Mouse (Mus musculus): ENCODE results near the gene Fam25c. TPM values are rescaled to one million over a fixed set of nuclear protein-coding genes. Genes with fewer than 3 reads are reported as not detected.

Fam25c gene
- polyA plus RNA-seq, 1 experiment = not detected

DNA sequence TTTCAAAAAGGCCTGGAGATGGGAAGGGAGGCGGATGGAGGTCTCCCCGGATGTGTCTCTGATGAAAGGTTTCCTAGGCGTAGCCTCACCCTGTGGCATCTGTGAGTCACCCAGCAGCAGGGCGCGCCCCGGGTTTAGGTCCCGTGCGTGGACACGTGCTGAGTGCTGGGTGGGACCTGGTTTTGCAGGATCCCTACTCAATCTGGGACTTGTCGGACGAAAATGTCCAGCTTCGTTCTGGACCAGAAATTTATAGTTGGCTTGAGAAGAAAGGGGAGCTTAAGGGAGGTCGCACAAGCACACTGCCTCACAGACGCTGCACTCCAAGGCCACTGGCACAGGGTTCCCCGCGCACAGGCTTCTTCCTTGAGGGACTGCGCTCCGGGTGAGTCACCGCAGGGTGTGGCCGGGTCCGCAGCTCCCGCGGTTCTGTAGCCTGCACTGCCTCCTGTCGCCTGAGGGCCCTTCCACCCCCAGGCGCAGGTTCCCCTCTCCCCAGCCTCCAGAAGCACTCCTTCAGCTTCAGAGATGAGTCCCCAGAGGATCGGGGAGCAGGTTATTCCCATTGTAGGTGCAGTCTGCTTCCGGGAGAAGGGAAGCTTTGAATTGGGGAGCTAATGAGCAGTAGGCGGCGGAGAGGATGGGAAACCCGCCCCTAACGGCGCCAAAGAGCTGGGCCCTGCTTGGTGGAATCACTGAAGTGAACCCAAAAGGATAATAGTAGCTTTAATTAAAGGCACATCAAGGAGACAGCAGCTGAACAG, 8.4 kb upstream of the Fam25c start:
- TF ChIP-seq CTCF (IDR thresholded peaks at IDR 0.05; ENCODE audit: borderline replicate concordance, extremely low read depth, insufficient read depth, insufficient read length) (peak; percentile 12; the same call in 1 of the 2 replicates), POLR2A (IDR thresholded peaks at IDR 0.05; ENCODE audit: borderline replicate concordance, extremely low read depth, insufficient read depth, insufficient read length, poor library complexity, severe bottlenecking) (no peak)
- peak; percentile 79 for DNase-seq (ENCODE audit: low read depth)

DNA sequence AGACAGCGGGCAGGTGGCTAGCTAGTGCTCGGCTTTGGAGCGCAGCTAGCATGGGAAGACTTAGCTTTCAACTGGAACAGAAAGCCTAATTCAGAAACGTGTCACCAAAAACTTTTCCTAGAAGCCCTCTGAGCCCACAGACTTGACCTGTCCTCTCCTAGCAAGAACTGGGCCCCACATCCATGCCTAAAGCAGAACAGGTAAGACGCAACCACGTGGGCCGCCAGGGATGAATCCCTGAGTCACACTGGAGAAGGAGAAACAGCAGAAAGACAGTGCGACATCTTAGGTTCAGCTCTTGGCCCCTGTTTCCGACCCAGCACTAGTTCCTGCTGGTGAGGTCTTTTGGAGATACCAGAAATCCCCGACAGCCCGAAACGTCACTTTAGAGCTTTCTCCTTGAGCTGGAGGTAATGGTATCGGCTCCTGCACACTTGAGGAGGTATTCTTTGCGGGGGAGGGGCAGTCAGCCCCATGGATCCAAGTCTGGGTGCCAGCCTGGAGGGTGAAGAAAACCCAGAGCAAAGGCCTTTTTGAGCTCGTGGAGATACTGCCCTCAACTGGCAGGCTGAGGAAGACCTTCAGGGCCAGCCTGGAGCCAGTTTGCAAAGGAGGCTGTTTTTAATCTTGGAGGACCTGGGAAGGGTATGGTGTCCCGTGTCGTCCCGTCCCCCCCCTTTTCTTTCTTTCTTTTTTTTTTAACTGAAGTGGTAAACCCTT, 7.7 kb upstream of the Fam25c start:
- no peak for TF ChIP-seq POLR2A (IDR thresholded peaks at IDR 0.05; ENCODE audit: borderline replicate concordance, extremely low read depth, insufficient read depth, insufficient read length, poor library complexity, severe bottlenecking)
- TF ChIP-seq CTCF (IDR thresholded peaks at IDR 0.05; ENCODE audit: borderline replicate concordance, extremely low read depth, insufficient read depth, insufficient read length) = peak; percentile 79

DNA sequence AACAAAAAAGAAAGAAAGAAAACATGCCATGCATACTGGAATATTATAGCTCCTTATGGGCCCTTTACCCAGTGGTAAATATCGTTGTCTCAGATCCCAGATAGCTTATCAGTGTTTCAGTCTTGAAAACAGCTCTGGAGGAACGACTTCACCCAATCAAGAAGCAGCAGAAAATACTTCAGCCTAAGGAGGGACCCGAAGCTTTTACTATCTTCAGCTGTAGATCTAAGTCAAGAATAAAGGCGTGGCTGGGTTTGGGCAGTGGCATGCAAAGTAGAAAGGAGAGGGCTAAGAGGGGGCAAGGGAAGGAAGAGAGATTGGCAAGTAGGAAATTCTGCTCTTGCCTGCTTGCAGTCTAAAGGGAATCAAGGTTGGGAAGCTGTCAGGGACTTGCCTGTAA, 6.9 kb upstream of the Fam25c start:
- no peak for DNase-seq (ENCODE audit: low read depth)
- TF ChIP-seq CTCF (IDR thresholded peaks at IDR 0.05; ENCODE audit: borderline replicate concordance, extremely low read depth, insufficient read depth, insufficient read length) (no peak), POLR2A (IDR thresholded peaks at IDR 0.05; ENCODE audit: borderline replicate concordance, extremely low read depth, insufficient read depth, insufficient read length, poor library complexity, severe bottlenecking) (no peak)

More for the DNA sequence above, 7.7 kb upstream of the Fam25c start:
- peak; percentile 81 for DNase-seq (ENCODE audit: low read depth)

DNA sequence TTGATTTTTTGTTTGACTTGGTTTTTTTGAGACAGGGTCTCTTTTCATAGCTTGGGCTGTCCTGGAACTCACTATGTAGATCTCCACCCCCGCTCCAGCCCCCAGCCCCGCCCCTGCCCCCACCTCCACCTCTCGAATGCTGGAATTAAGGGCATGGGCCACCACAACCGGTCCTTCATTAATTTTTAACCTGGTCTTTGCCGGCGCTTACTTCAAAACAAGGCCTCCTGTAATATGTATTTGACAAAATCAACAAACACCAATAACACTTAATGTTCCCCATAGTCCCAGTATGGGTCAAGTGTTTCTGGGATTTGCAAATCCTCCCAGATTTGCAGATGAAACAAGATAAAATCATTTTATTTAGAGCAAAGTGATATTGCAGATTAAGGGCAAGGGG, 5.0 kb upstream of the Fam25c start:
- TF ChIP-seq POLR2A (IDR thresholded peaks at IDR 0.05; ENCODE audit: borderline replicate concordance, extremely low read depth, insufficient read depth, insufficient read length, poor library complexity, severe bottlenecking) (no peak), CTCF (IDR thresholded peaks at IDR 0.05; ENCODE audit: borderline replicate concordance, extremely low read depth, insufficient read depth, insufficient read length) (no peak)
- DNase-seq (ENCODE audit: low read depth) = no peak

DNA sequence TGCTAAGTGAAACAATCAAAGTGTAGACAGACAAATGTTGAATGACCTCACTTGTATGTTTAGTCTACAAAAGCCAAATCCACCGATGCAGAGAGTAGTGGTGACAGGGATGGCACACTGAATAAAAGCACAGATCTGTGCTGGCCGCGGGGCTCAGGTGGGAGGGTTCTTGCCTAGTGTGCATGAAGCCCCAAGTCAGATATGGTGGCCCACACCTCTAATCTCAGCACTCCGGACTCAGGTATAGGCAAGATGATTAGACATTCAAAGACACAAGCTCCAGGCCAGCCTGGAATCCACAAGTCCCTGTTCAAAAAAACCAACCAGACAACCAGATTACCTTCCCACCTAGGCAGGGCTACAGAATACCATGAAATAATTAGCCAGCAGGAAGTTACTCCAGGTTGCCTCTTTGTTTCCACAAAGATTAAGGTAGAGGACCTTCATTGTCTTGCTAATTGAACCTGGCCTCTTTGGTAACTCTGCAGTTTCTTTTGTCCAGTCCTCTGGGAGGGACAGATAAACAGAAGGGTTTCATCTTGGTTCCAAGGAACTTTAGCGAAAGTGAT, 4.5 kb upstream of the Fam25c start:
- TF ChIP-seq POLR2A (IDR thresholded peaks at IDR 0.05; ENCODE audit: borderline replicate concordance, extremely low read depth, insufficient read depth, insufficient read length, poor library complexity, severe bottlenecking) (no peak), CTCF (IDR thresholded peaks at IDR 0.05; ENCODE audit: borderline replicate concordance, extremely low read depth, insufficient read depth, insufficient read length) (no peak)

DNA sequence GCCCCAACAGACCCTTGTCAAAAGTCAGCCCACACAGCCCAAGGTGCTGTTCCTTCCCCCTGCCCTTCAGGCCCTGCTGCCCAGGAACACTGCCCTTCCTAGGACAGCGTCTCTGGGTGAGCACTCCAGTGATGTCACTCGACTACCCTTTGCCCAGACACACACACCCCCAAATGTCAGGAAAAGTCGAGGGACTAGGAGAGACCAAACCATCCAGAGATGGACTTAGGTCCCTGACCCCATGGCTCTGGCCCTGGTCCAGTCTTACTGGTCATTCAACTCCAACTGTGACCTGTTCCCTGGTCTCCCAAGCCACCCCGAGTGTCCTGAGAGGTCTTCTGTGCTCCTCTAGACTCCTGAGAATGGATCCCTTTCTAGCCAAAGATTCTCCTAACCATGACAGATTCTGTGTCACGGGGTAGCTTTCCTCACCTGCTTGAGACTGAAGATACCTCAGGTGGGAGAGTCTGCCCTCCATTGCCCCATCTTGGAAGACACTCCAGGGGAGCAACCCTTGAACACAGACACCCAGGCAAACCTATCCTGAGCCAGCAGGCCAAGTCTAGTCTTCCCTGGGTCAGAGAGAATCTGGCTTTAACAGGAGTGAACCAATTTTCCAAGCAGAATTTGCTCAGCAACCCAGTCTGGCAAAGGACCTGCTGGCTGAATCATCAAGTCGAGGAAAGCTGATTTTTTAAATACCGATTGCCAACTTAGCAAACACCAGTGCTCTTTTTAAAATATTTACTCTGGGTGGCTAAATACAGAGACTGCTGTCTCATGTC, 2.6 kb upstream of the Fam25c start:
- TF ChIP-seq CTCF (IDR thresholded peaks at IDR 0.05; ENCODE audit: borderline replicate concordance, extremely low read depth, insufficient read depth, insufficient read length) (no peak), POLR2A (IDR thresholded peaks at IDR 0.05; ENCODE audit: borderline replicate concordance, extremely low read depth, insufficient read depth, insufficient read length, poor library complexity, severe bottlenecking) (no peak)
- no peak for DNase-seq (ENCODE audit: low read depth)

More for the DNA sequence above, 4.5 kb upstream of the Fam25c start:
- DNase-seq (ENCODE audit: low read depth) = no peak

- no peak for DNase-seq (ENCODE audit: low read depth)
- TF ChIP-seq POLR2A (IDR thresholded peaks at IDR 0.05; ENCODE audit: borderline replicate concordance, extremely low read depth, insufficient read depth, insufficient read length, poor library complexity, severe bottlenecking) (no peak), CTCF (IDR thresholded peaks at IDR 0.05; ENCODE audit: borderline replicate concordance, extremely low read depth, insufficient read depth, insufficient read length) (no peak)
These were observed 777 bp downstream of the Fam25c start for GRCm38 (mm10) chr14:34354456-34354855.

DNA sequence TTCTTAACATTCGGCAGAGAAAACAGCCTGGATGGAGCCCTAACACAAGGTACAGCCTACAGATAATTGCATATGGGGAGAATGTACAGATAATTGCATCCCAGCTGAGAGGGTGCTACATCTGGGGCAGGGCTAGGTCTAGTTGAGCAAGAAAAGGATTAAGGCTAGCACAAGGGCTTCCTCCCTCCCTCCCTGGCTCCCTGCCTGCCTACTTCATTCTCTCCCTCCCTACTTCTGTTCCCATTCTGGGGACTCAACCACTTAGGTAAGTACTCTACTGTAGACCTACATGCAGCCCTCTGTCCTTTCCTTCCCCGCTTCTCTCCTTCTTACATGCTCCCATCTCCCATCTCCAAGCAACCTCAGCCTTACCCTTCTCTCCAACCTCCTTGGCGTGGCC, 1.9 kb downstream of the Fam25c start:
- no peak for TF ChIP-seq CTCF (IDR thresholded peaks at IDR 0.05; ENCODE audit: borderline replicate concordance, extremely low read depth, insufficient read depth, insufficient read length)
- no peak for TF ChIP-seq POLR2A (IDR thresholded peaks at IDR 0.05; ENCODE audit: borderline replicate concordance, extremely low read depth, insufficient read depth, insufficient read length, poor library complexity, severe bottlenecking)
- DNase-seq (ENCODE audit: low read depth) = no peak

- no peak for DNase-seq (ENCODE audit: low read depth)
- TF ChIP-seq CTCF (IDR thresholded peaks at IDR 0.05; ENCODE audit: borderline replicate concordance, extremely low read depth, insufficient read depth, insufficient read length) = no peak
- no peak for TF ChIP-seq POLR2A (IDR thresholded peaks at IDR 0.05; ENCODE audit: borderline replicate concordance, extremely low read depth, insufficient read depth, insufficient read length, poor library complexity, severe bottlenecking)
These were observed 2.7 kb downstream of the Fam25c start for GRCm38 (mm10) chr14:34352523-34352922.

- TF ChIP-seq CTCF (IDR thresholded peaks at IDR 0.05; ENCODE audit: borderline replicate concordance, extremely low read depth, insufficient read depth, insufficient read length) (no peak), POLR2A (IDR thresholded peaks at IDR 0.05; ENCODE audit: borderline replicate concordance, extremely low read depth, insufficient read depth, insufficient read length, poor library complexity, severe bottlenecking) (no peak)
- DNase-seq (ENCODE audit: low read depth) = no peak
These were observed 3.6 kb downstream of the Fam25c start for GRCm38 (mm10) chr14:34351660-34352059.

- no peak for DNase-seq (ENCODE audit: low read depth)
- TF ChIP-seq CTCF (IDR thresholded peaks at IDR 0.05; ENCODE audit: borderline replicate concordance, extremely low read depth, insufficient read depth, insufficient read length) = no peak
- no peak for TF ChIP-seq POLR2A (IDR thresholded peaks at IDR 0.05; ENCODE audit: borderline replicate concordance, extremely low read depth, insufficient read depth, insufficient read length, poor library complexity, severe bottlenecking)
These were observed 6.2 kb downstream of the Fam25c start for GRCm38 (mm10) chr14:34349007-34349406.
